Mouse (Mus musculus): Measurements from ENCODE around the gene Sipa1. TPM values are rescaled to one million over a fixed set of nuclear protein-coding genes. Genes with fewer than 3 reads are reported as not detected.

Sipa1 gene
- polyA plus RNA-seq, 1 experiment: 101 TPM

DNA sequence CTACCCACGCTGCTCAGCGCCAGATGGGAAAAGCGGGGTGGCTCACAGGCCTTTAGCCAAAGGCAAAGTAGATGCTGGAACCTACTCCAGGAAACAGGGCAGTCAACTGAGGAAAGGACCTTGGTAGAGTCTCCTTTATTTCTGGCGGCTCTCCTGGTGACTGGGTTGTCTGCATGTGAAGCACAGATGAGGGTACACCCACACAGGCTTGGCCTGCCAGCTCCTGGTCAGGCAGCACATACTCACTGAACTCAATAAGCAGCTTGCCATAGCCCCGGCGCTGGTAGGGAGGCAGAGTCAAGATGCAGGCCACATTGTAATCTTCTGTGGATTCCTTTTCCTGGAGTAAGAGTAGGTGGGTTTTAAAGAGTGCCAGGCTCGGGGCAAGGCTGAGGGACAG lies 58.4 kb downstream of the Sipa1 start:
- Histone ChIP-seq H3K4me3 (replicated peaks; ENCODE audit: control insufficient read depth, low read depth, low read length) (no peak overlapping the region), H3K27ac (ENCODE audit: control insufficient read depth, insufficient read depth, low read depth, low read length, poor library complexity) (no peak overlapping the region), H3K4me1 (ENCODE audit: control insufficient read depth, insufficient read depth, low read length) (peaks cover 3% of the 10 kb centered on the region)
- TF ChIP-seq POLR2A (IDR thresholded peaks at IDR 0.05; ENCODE audit: borderline replicate concordance, control insufficient read depth, low read depth, low read length): no peak
- no peak for TF ChIP-seq CTCF (IDR thresholded peaks at IDR 0.05; ENCODE audit: control insufficient read depth, insufficient read depth, low read length)
- WGBS: 90% methylated on average over 7 of the region's 7 CpGs

GRCm38 (mm10) chr19:5603664-5604063 lies 59.8 kb downstream of the Sipa1 start:
- no peak overlapping the region for H3K4me3 ChIP-seq (replicated peaks; ENCODE audit: control insufficient read depth, low read depth, low read length)
- no peak overlapping the region for H3K27ac ChIP-seq (ENCODE audit: control insufficient read depth, insufficient read depth, low read depth, low read length, poor library complexity)
- H3K4me1 ChIP-seq (ENCODE audit: control insufficient read depth, insufficient read depth, low read length): peaks cover 5% of the 10 kb centered on the region
- no peak for TF ChIP-seq POLR2A (IDR thresholded peaks at IDR 0.05; ENCODE audit: borderline replicate concordance, control insufficient read depth, low read depth, low read length)
- TF ChIP-seq CTCF (IDR thresholded peaks at IDR 0.05; ENCODE audit: control insufficient read depth, insufficient read depth, low read length): no peak
- 75% methylated on average over 7 of the region's 7 CpGs for WGBS

DNA sequence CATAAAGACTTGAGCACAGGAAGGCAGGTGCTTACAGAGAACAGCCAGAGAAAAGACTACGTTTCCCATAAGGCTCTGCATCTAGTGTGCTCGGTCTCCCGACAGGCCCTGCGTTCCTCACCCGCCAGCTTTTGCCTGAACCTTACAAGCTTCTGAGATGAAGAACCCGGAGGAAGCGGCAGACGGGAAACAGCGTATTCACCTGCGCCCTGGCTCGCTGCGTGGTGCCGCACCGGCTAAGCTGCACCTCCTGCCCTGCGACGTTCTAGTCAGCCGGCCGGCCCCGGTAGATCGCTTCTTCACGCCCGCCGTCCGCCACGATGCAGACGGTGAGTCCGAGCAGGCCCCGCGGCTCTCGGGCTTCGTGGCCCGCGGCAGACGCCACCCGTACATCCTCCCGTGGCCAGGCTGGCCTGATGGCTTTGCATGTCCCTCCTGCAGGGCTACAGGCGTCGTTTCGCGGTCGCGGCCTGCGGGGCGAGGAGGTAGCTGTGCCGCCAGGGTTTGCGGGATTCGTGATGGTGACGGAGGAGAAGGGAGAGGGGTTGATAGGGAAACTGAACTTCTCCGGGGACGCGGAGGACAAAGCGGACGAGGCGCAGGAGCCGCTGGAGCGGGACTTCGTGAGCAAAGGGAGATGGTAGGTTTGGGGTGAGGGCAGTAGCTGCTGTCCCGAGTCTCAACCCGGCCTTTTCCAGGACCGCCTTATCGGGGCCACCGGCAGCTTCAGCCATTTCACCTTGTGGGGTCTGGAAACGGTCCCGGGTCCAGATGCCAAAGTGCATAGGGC lies 61.6 kb downstream of the Sipa1 start, which contains the start of gene Rnaseh2c:
Rnaseh2c (plus strand) TSS at position 122 of the 790 bp plus-strand sequence.
- under 1% methylated on average over 64 of the region's 64 CpGs for WGBS
- peaks cover 7% of the 10 kb centered on the region for H3K4me1 ChIP-seq (ENCODE audit: control insufficient read depth, insufficient read depth, low read length)
- H3K27ac ChIP-seq (ENCODE audit: control insufficient read depth, insufficient read depth, low read depth, low read length, poor library complexity): peak within 1 kb of the TSS; percentile 93
- peak; percentile 87 for TF ChIP-seq POLR2A (IDR thresholded peaks at IDR 0.05; ENCODE audit: borderline replicate concordance, control insufficient read depth, low read depth, low read length)
- TF ChIP-seq CTCF (IDR thresholded peaks at IDR 0.05; ENCODE audit: control insufficient read depth, insufficient read depth, low read length): no peak
- H3K4me3 ChIP-seq (replicated peaks; ENCODE audit: control insufficient read depth, low read depth, low read length): peak within 1 kb of the TSS; percentile 93

Other genes starting within 250 kb of the Sipa1 start
- 169 and 195 TPM in 2 replicates for gene Drap1, start 238.7 kb downstream of the Sipa1 start, polyA plus RNA-seq (2011; ENCODE audit: insufficient read depth, insufficient read length, low replicate concordance, missing spikeins)
- 7.0 and 21.5 TPM in 2 replicates for gene AI837181, start 238.6 kb downstream of the Sipa1 start, polyA plus RNA-seq (2011; ENCODE audit: insufficient read depth, insufficient read length, low replicate concordance, missing spikeins)
- gene Fosl1, start 216.2 kb downstream of the Sipa1 start, polyA plus RNA-seq (2011; ENCODE audit: insufficient read depth, insufficient read length, low replicate concordance, missing spikeins): not detected in 2 replicates
- gene Ccdc85b, start 205.8 kb downstream of the Sipa1 start, polyA plus RNA-seq (2011; ENCODE audit: insufficient read depth, insufficient read length, low replicate concordance, missing spikeins): 4.3 and 8.0 TPM in 2 replicates
- 76.0 and 88.6 TPM in 2 replicates for gene Fibp, start 203.1 kb downstream of the Sipa1 start, polyA plus RNA-seq (2011; ENCODE audit: insufficient read depth, insufficient read length, low replicate concordance, missing spikeins)
- gene Ctsw, start 195.2 kb downstream of the Sipa1 start, polyA plus RNA-seq (2011; ENCODE audit: insufficient read depth, insufficient read length, low replicate concordance, missing spikeins): 9.5 and 20.6 TPM in 2 replicates
- gene Efemp2, start 189.8 kb downstream of the Sipa1 start, polyA plus RNA-seq (2011; ENCODE audit: insufficient read depth, insufficient read length, low replicate concordance, missing spikeins): 229 and 236 TPM in 2 replicates
- 43.1 and 55.9 TPM in 2 replicates for gene Mus81, start 175.3 kb downstream of the Sipa1 start, polyA plus RNA-seq (2011; ENCODE audit: insufficient read depth, insufficient read length, low replicate concordance, missing spikeins)
- gene Cfl1, start 173.3 kb downstream of the Sipa1 start, polyA plus RNA-seq (2011; ENCODE audit: insufficient read depth, insufficient read length, low replicate concordance, missing spikeins): 441 and 478 TPM in 2 replicates
- gene 1700020D05Rik, start 159.9 kb downstream of the Sipa1 start, polyA plus RNA-seq (2011; ENCODE audit: insufficient read depth, insufficient read length, low replicate concordance, missing spikeins): 4.0 and 4.8 TPM in 2 replicates
- gene Snx32, start 153.2 kb downstream of the Sipa1 start, polyA plus RNA-seq (2011; ENCODE audit: insufficient read depth, insufficient read length, low replicate concordance, missing spikeins): 15.6 and 32.5 TPM in 2 replicates
- not detected in 2 replicates for gene Ovol1, start 103.1 kb downstream of the Sipa1 start, polyA plus RNA-seq (2011; ENCODE audit: insufficient read depth, insufficient read length, low replicate concordance, missing spikeins)
- gene Ap5b1, start 95.7 kb downstream of the Sipa1 start, polyA plus RNA-seq (2011; ENCODE audit: insufficient read depth, insufficient read length, low replicate concordance, missing spikeins): 7.4 and 12.4 TPM in 2 replicates
- 68.6 and 132 TPM in 2 replicates for gene Rnaseh2c, start 61.8 kb downstream of the Sipa1 start, polyA plus RNA-seq (2011; ENCODE audit: insufficient read depth, insufficient read length, low replicate concordance, missing spikeins)
- gene Kat5, start 53.5 kb downstream of the Sipa1 start, polyA plus RNA-seq (2011; ENCODE audit: insufficient read depth, insufficient read length, low replicate concordance, missing spikeins): 41.5 and 87.3 TPM in 2 replicates
- 17.3 and 36.3 TPM in 2 replicates for gene Rela, start 26.2 kb downstream of the Sipa1 start, polyA plus RNA-seq (2011; ENCODE audit: insufficient read depth, insufficient read length, low replicate concordance, missing spikeins)
- gene Map3k11, start 25.0 kb upstream of the Sipa1 start, polyA plus RNA-seq (2011; ENCODE audit: insufficient read depth, insufficient read length, low replicate concordance, missing spikeins): 26.8 and 60.5 TPM in 2 replicates
- gene Pcnx3, start 25.2 kb upstream of the Sipa1 start, polyA plus RNA-seq (2011; ENCODE audit: insufficient read depth, insufficient read length, low replicate concordance, missing spikeins): 43.5 and 99.7 TPM in 2 replicates
- not detected in 2 replicates for gene Kcnk7, start 40.7 kb upstream of the Sipa1 start, polyA plus RNA-seq (2011; ENCODE audit: insufficient read depth, insufficient read length, low replicate concordance, missing spikeins)
- 130 and 224 TPM in 2 replicates for gene Ehbp1l1, start 62.6 kb upstream of the Sipa1 start, polyA plus RNA-seq (2011; ENCODE audit: insufficient read depth, insufficient read length, low replicate concordance, missing spikeins)
- gene Fam89b, start 65.9 kb upstream of the Sipa1 start, polyA plus RNA-seq (2011; ENCODE audit: insufficient read depth, insufficient read length, low replicate concordance, missing spikeins): 33.5 and 37.8 TPM in 2 replicates
- gene Ltbp3, start 77.2 kb upstream of the Sipa1 start, polyA plus RNA-seq (2011; ENCODE audit: insufficient read depth, insufficient read length, low replicate concordance, missing spikeins): 10.5 and 13.4 TPM in 2 replicates
- gene Scyl1, start 107.7 kb upstream of the Sipa1 start, polyA plus RNA-seq (2011; ENCODE audit: insufficient read depth, insufficient read length, low replicate concordance, missing spikeins): 26.8 and 38.8 TPM in 2 replicates
- gene Frmd8, start 211.6 kb upstream of the Sipa1 start, polyA plus RNA-seq (2011; ENCODE audit: insufficient read depth, insufficient read length, low replicate concordance, missing spikeins): 14.3 and 18.1 TPM in 2 replicates
- 11.6 and 24.6 TPM in 2 replicates for gene Slc25a45, start 214.1 kb upstream of the Sipa1 start, polyA plus RNA-seq (2011; ENCODE audit: insufficient read depth, insufficient read length, low replicate concordance, missing spikeins)
- 4.4 and 6.4 TPM in 2 replicates for gene Tigd3, start 230.4 kb upstream of the Sipa1 start, polyA plus RNA-seq (2011; ENCODE audit: insufficient read depth, insufficient read length, low replicate concordance, missing spikeins)
- 31.1 and 60.8 TPM in 2 replicates for gene Dpf2, start 249.3 kb upstream of the Sipa1 start, polyA plus RNA-seq (2011; ENCODE audit: insufficient read depth, insufficient read length, low replicate concordance, missing spikeins)

All from bone marrow, adult 2 months (tissue).